In the genomic region with DNA sequence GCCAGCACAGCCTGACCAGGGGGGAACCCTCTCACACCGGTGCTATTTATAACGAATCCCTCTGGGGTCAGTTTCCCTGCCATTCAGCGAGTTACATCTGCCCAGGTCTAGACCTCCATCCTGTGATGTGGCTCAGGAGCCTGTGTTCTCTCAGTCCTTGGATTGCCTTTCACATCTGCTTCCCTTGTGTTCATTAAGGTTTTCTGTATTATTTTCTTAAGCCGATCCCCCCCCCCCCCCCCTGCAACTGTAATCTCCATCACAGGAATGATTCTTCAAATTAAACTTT, we compare ENCODE assay signal across 8 mouse cellular contexts. TPM values are rescaled to one million over a fixed set of nuclear protein-coding genes. Genes with fewer than 3 reads are reported as not detected.
DNase-seq lines count a peak whose midpoint lies in the region; ATAC-seq and TF ChIP-seq lines count a peak whose summit lies in the region.

No protein-coding gene starts in this region.

- no peak for TF ChIP-seq POLR2A in kidney, adult 2 months (IDR thresholded peaks at IDR 0.05; ENCODE audit: low read depth, low read length)

- TF ChIP-seq CTCF in hindbrain, postnatal 0 days (IDR thresholded peaks at IDR 0.05; ENCODE audit: low read depth), result no peak
- no peak for TF ChIP-seq CTCF in kidney, adult 2 months (conservative IDR thresholded peaks at IDR 0.05; ENCODE audit: insufficient read depth, insufficient read length, low read depth, low read length)

- peak overlapping the region; percentile 47 for H3K4me2 ChIP-seq in kidney, embryonic 15.5 days
- 0 out of 2 replicates have a peak overlapping the region, but pooled peaks have one; percentile 5 for H3K4me2 ChIP-seq in embryonic facial prominence, embryonic 11.5 days (ENCODE audit: low read depth, low read length)
- H3K4me2 ChIP-seq in hindbrain, postnatal 0 days (ENCODE audit: low read depth, low read length), result peak overlapping the region; percentile 46
- peak overlapping the region; percentile 47 for H3K4me2 ChIP-seq in midbrain, embryonic 16.5 days (ENCODE audit: low read length)

- no peak overlapping the region for H3K9ac ChIP-seq in kidney, embryonic 15.5 days
- H3K9ac ChIP-seq in embryonic facial prominence, embryonic 11.5 days (replicated peaks; ENCODE audit: low read length), result peak overlapping the region; percentile 19; the same call in 1 of the 2 replicates
- H3K9ac ChIP-seq in hindbrain, postnatal 0 days (replicated peaks; ENCODE audit: low read length), result no peak overlapping the region
- H3K9ac ChIP-seq in midbrain, embryonic 16.5 days (ENCODE audit: low read depth, low read length), result 0 out of 2 replicates have a peak overlapping the region, but pooled peaks have one; percentile 4

- H3K4me1 ChIP-seq in kidney, embryonic 15.5 days, result peaks cover 5% of the 10 kb centered on the region; the same call in 1 of the 2 replicates
- H3K4me1 ChIP-seq in embryonic facial prominence, embryonic 11.5 days (ENCODE audit: control insufficient read depth, insufficient read depth, low read length), result no peaks in the 10 kb centered on the region
- 0 out of 2 replicates have a peak, but pooled peaks cover 3% of the 10 kb centered on the region for H3K4me1 ChIP-seq in hindbrain, postnatal 0 days (ENCODE audit: insufficient read depth, low read length)
- H3K4me1 ChIP-seq in midbrain, embryonic 16.5 days (ENCODE audit: control insufficient read depth, insufficient read depth, low read length), result peaks cover 3% of the 10 kb centered on the region; the same call in 1 of the 2 replicates
- no peaks in the 10 kb centered on the region; the same call in 1 of the 2 replicates for H3K4me1 ChIP-seq in kidney, adult 2 months (ENCODE audit: control insufficient read depth, insufficient read depth, low read length)

- peak overlapping the region; percentile 23; the same call in 1 of the 2 replicates for H3K4me3 ChIP-seq in kidney, embryonic 15.5 days (replicated peaks)
- H3K4me3 ChIP-seq in embryonic facial prominence, embryonic 11.5 days (ENCODE audit: low read depth, low read length), result no peak overlapping the region
- peak overlapping the region; percentile 20; the same call in 1 of the 2 replicates for H3K4me3 ChIP-seq in hindbrain, postnatal 0 days (ENCODE audit: low read length)
- peak overlapping the region; percentile 24 for H3K4me3 ChIP-seq in midbrain, embryonic 16.5 days (ENCODE audit: low read depth, low read length)
- H3K4me3 ChIP-seq in kidney, adult 2 months (ENCODE audit: insufficient read depth, low read depth, low read length), result no peak overlapping the region

- no peaks in the 10 kb centered on the region for H3K36me3 ChIP-seq in kidney, embryonic 15.5 days
- H3K36me3 ChIP-seq in embryonic facial prominence, embryonic 11.5 days (replicated peaks; ENCODE audit: control insufficient read depth, insufficient read depth, low read depth, low read length), result no peaks in the 10 kb centered on the region
- H3K36me3 ChIP-seq in hindbrain, postnatal 0 days (ENCODE audit: insufficient read depth, low read length), result no peaks in the 10 kb centered on the region
- no peaks in the 10 kb centered on the region for H3K36me3 ChIP-seq in midbrain, embryonic 16.5 days (ENCODE audit: control insufficient read depth, insufficient read depth, low read length)
- H3K36me3 ChIP-seq in kidney, adult 2 months (ENCODE audit: control insufficient read depth, insufficient read depth, low read length), result no peaks in the 10 kb centered on the region

- no peak for ATAC-seq in kidney, embryonic 15.5 days (replicated peaks; ENCODE audit: low FRiP score)
- ATAC-seq in embryonic facial prominence, embryonic 11.5 days (replicated peaks; ENCODE audit: insufficient number of reproducible peaks, low FRiP score, low TSS enrichment, low read depth), result no peak
- no peak for ATAC-seq in hindbrain, postnatal 0 days
- no peak for ATAC-seq in midbrain, embryonic 16.5 days

- no peaks in the 10 kb centered on the region for H3K27me3 ChIP-seq in kidney, embryonic 15.5 days
- H3K27me3 ChIP-seq in embryonic facial prominence, embryonic 11.5 days (ENCODE audit: control insufficient read depth, insufficient read depth, low read length), result no peaks in the 10 kb centered on the region
- no peaks in the 10 kb centered on the region for H3K27me3 ChIP-seq in hindbrain, postnatal 0 days (ENCODE audit: insufficient read depth, low read length)
- no peaks in the 10 kb centered on the region for H3K27me3 ChIP-seq in midbrain, embryonic 16.5 days (ENCODE audit: control insufficient read depth, insufficient read depth, low read depth, low read length)
- no peaks in the 10 kb centered on the region for H3K27me3 ChIP-seq in kidney, adult 2 months (replicated peaks; ENCODE audit: control insufficient read depth, insufficient read depth, low read length)

- H3K9me3 ChIP-seq in kidney, embryonic 15.5 days (replicated peaks), result no peaks in the 10 kb centered on the region
- H3K9me3 ChIP-seq in embryonic facial prominence, embryonic 11.5 days (replicated peaks; ENCODE audit: control insufficient read depth, low read length), result no peaks in the 10 kb centered on the region
- H3K9me3 ChIP-seq in hindbrain, postnatal 0 days (ENCODE audit: low read length), result no peaks in the 10 kb centered on the region
- H3K9me3 ChIP-seq in midbrain, embryonic 16.5 days (replicated peaks; ENCODE audit: control insufficient read depth, low read length, poor library complexity, severe bottlenecking), result no peaks in the 10 kb centered on the region

- 22% methylated on average over 4 of the region's 4 CpGs for WGBS in kidney, embryonic 15.5 days
- WGBS in embryonic facial prominence, embryonic 11.5 days, result 14% methylated on average over 4 of the region's 4 CpGs
- WGBS in hindbrain, postnatal 0 days, result 22% methylated on average over 4 of the region's 4 CpGs
- 17% methylated on average over 4 of the region's 4 CpGs for WGBS in midbrain, embryonic 16.5 days
- 19% methylated on average over 4 of the region's 4 CpGs for WGBS in kidney, adult 2 months

- no peak overlapping the region for H3K27ac ChIP-seq in kidney, embryonic 15.5 days
- H3K27ac ChIP-seq in embryonic facial prominence, embryonic 11.5 days (replicated peaks; ENCODE audit: low read depth, low read length), result no peak overlapping the region
- H3K27ac ChIP-seq in hindbrain, postnatal 0 days, result no peak overlapping the region
- no peak overlapping the region for H3K27ac ChIP-seq in midbrain, embryonic 16.5 days (ENCODE audit: low read length)
- no peak overlapping the region for H3K27ac ChIP-seq in kidney, adult 2 months (ENCODE audit: insufficient read depth, low read depth, low read length)

- no peak for DNase-seq in kidney, postnatal 25 days
- DNase-seq in embryonic facial prominence, embryonic 11.5 days (ENCODE audit: low spot score), result no peak
- DNase-seq in hindbrain, postnatal 0 days (ENCODE audit: low spot score), result no peak
- DNase-seq in thymus, postnatal 25 days, result no peak
- DNase-seq in kidney, adult 2 months, result no peak
- no peak for DNase-seq in gastrocnemius, postnatal 4 days (ENCODE audit: low spot score in 2 of 2)

RNA-seq across cellular contexts. Expression of a gene that starts 22.1 kb away (rescaled TPM):
- 73.1 and 74.8 TPM in 2 replicates for polyA plus RNA-seq in kidney, embryonic 15.5 days (2015; fragmentation: Nextera tagmentation; extraction: Ambion mirVana)
- polyA plus RNA-seq in embryonic facial prominence, embryonic 11.5 days (2014; fragmentation: Nextera tagmentation; extraction: Ambion mirVana), result 94.2 and 96.6 TPM in 2 replicates
- total RNA-seq in hindbrain, postnatal 0 days (2014; rRNA removed), result 63.8 and 87.3 TPM in 2 replicates
- polyA plus RNA-seq in hindbrain, postnatal 0 days (2015; fragmentation: Nextera tagmentation; extraction: Ambion mirVana), result 183 and 187 TPM in 2 replicates
- 172 and 179 TPM in 2 replicates for polyA plus RNA-seq in midbrain, embryonic 16.5 days (2015; fragmentation: Nextera tagmentation; extraction: Ambion mirVana)
- 11.4 and 14.2 TPM in 2 replicates for polyA plus RNA-seq in kidney, adult 2 months (2012; rRNA removed)
- total RNA-seq in gastrocnemius, postnatal 4 days (2021), result 10 to 100 TPM; 72.9 to 79.8 TPM

Comparison
In these comparisons a context has a peak if more than half of its experiments do, and no peak if none do; other contexts are left out.
1. H3K4me3 ChIP-seq: peak in kidney, embryonic 15.5 days (single experiment), hindbrain, postnatal 0 days (single experiment) and midbrain, embryonic 16.5 days (single experiment); none in embryonic facial prominence, embryonic 11.5 days (single experiment) and kidney, adult 2 months (single experiment).
2. H3K9ac ChIP-seq: peak in embryonic facial prominence, embryonic 11.5 days (single experiment) and midbrain, embryonic 16.5 days (single experiment); none in kidney, embryonic 15.5 days (single experiment) and hindbrain, postnatal 0 days (single experiment).
3. Peak in every context shown above with its lines, with median percentiles within 50 percentile points of each other: H3K4me2 ChIP-seq.